Comparison of ENCODE assay signal across 8 mouse cellular contexts in genomic region chr1:161035786-161036404, GRCm38 (mm10). TPM values are rescaled to one million over a fixed set of nuclear protein-coding genes. Genes with fewer than 3 reads are reported as not detected.
DNase-seq lines count a peak whose midpoint lies in the region; ATAC-seq and TF ChIP-seq lines count a peak whose summit lies in the region.

No protein-coding gene starts in this region.

- H3K27me3 ChIP-seq in heart, embryonic 11.5 days (ENCODE audit: control insufficient read depth, insufficient read depth, low read length) = no peaks in the 10 kb centered on the region
- no peaks in the 10 kb centered on the region for H3K27me3 ChIP-seq in forebrain, embryonic 10.5 days (ENCODE audit: poor library complexity, severe bottlenecking)
- H3K27me3 ChIP-seq in kidney, postnatal 0 days (ENCODE audit: insufficient read depth, low read length) = no peaks in the 10 kb centered on the region
- no peaks in the 10 kb centered on the region for H3K27me3 ChIP-seq in midbrain, embryonic 11.5 days (ENCODE audit: control insufficient read depth, insufficient read depth, low read length)

- TF ChIP-seq CTCF in kidney, postnatal 0 days (IDR thresholded peaks at IDR 0.05; ENCODE audit: low read depth) = no peak

- H3K4me2 ChIP-seq in heart, embryonic 11.5 days = peak overlapping the region; percentile 92
- H3K4me2 ChIP-seq in kidney, postnatal 0 days (ENCODE audit: low read length) = peak overlapping the region; percentile 88
- peak overlapping the region; percentile 92 for H3K4me2 ChIP-seq in midbrain, embryonic 11.5 days

- H3K9me3 ChIP-seq in heart, embryonic 11.5 days (replicated peaks; ENCODE audit: control insufficient read depth, low read length) = no peaks in the 10 kb centered on the region
- H3K9me3 ChIP-seq in forebrain, embryonic 10.5 days = no peaks in the 10 kb centered on the region
- H3K9me3 ChIP-seq in kidney, postnatal 0 days (replicated peaks; ENCODE audit: low read length) = no peaks in the 10 kb centered on the region
- no peaks in the 10 kb centered on the region for H3K9me3 ChIP-seq in midbrain, embryonic 11.5 days (ENCODE audit: control insufficient read depth, low read length)

- H3K4me3 ChIP-seq in heart, embryonic 11.5 days (ENCODE audit: low read depth, low read length) = peak overlapping the region; percentile 73
- peak overlapping the region; percentile 85 for H3K4me3 ChIP-seq in forebrain, embryonic 10.5 days
- H3K4me3 ChIP-seq in kidney, postnatal 0 days (replicated peaks; ENCODE audit: low read depth, low read length) = peak overlapping the region; percentile 81
- peak overlapping the region; percentile 70 for H3K4me3 ChIP-seq in midbrain, embryonic 11.5 days (ENCODE audit: low read depth, low read length)

- 1% methylated on average over 6 of the region's 6 CpGs for WGBS in heart, embryonic 11.5 days (ENCODE audit: insufficient replicate concordance)
- under 1% methylated on average over 6 of the region's 6 CpGs for WGBS in forebrain, embryonic 10.5 days
- WGBS in kidney, postnatal 0 days = 1% methylated on average over 6 of the region's 6 CpGs
- 0% methylated on average over 6 of the region's 6 CpGs for WGBS in midbrain, embryonic 11.5 days

- DNase-seq in heart, adult 18-20 months = no peak
- DNase-seq in ZHBTc4 (ENCODE audit: low read depth, low spot score) = peak; percentile 61
- no peak for DNase-seq in forebrain, embryonic 10.5 days (ENCODE audit: extremely low spot score, low spot score)
- peak; percentile 34 for DNase-seq in kidney, postnatal 0 days (ENCODE audit: low spot score)
- DNase-seq in midbrain, embryonic 11.5 days (ENCODE audit: low spot score, missing footprints) = no peak
- no peak for DNase-seq in frontal cortex, postnatal 36 days (ENCODE audit: low spot score in 2 of 2)
- DNase-seq in spleen, postnatal 36 days (ENCODE audit: low spot score in 2 of 2) = no peak

- peaks cover 10% of the 10 kb centered on the region; the same call in 1 of the 2 replicates for H3K4me1 ChIP-seq in heart, embryonic 11.5 days (ENCODE audit: control insufficient read depth, insufficient read depth, low read length)
- H3K4me1 ChIP-seq in forebrain, embryonic 10.5 days = peaks cover 35% of the 10 kb centered on the region
- H3K4me1 ChIP-seq in kidney, postnatal 0 days (replicated peaks; ENCODE audit: insufficient read depth, low read length) = peaks cover 6% of the 10 kb centered on the region; the same call in 1 of the 2 replicates
- peaks cover 17% of the 10 kb centered on the region for H3K4me1 ChIP-seq in midbrain, embryonic 11.5 days (ENCODE audit: control insufficient read depth, insufficient read depth, low read length)

- ATAC-seq in heart, embryonic 11.5 days (replicated peaks; ENCODE audit: insufficient number of reproducible peaks, low FRiP score, low TSS enrichment) = no peak
- no peak for ATAC-seq in kidney, postnatal 0 days (replicated peaks; ENCODE audit: low FRiP score, low read depth)
- no peak for ATAC-seq in midbrain, embryonic 11.5 days (ENCODE audit: low FRiP score)

- H3K9ac ChIP-seq in heart, embryonic 11.5 days (ENCODE audit: low read depth, low read length) = peak overlapping the region; percentile 92
- peak overlapping the region; percentile 78 for H3K9ac ChIP-seq in kidney, postnatal 0 days (ENCODE audit: low read depth, low read length)
- H3K9ac ChIP-seq in midbrain, embryonic 11.5 days (ENCODE audit: low read length) = peak overlapping the region; percentile 87

- H3K27ac ChIP-seq in heart, embryonic 11.5 days (ENCODE audit: low read depth, low read length) = peak overlapping the region; percentile 62
- peak overlapping the region; percentile 97 for H3K27ac ChIP-seq in forebrain, embryonic 10.5 days
- peak overlapping the region; percentile 95 for H3K27ac ChIP-seq in kidney, postnatal 0 days
- H3K27ac ChIP-seq in midbrain, embryonic 11.5 days (ENCODE audit: low read depth, low read length) = peak overlapping the region; percentile 68

- peaks cover 31% of the 10 kb centered on the region for H3K36me3 ChIP-seq in heart, embryonic 11.5 days (ENCODE audit: control insufficient read depth, insufficient read depth, low read length)
- H3K36me3 ChIP-seq in forebrain, embryonic 10.5 days (replicated peaks) = peaks cover 73% of the 10 kb centered on the region
- H3K36me3 ChIP-seq in kidney, postnatal 0 days (ENCODE audit: insufficient read depth, low read length) = peaks cover 27% of the 10 kb centered on the region
- peaks cover 12% of the 10 kb centered on the region; the same call in 1 of the 2 replicates for H3K36me3 ChIP-seq in midbrain, embryonic 11.5 days (ENCODE audit: control insufficient read depth, insufficient read depth, low read length)

RNA-seq across cellular contexts. Expression of gene Zbtb37, which starts 1.2 kb away (rescaled TPM):
- polyA plus RNA-seq in heart, embryonic 11.5 days (2014; fragmentation: Nextera tagmentation; extraction: Ambion mirVana) = 8.0 and 11.2 TPM in 2 replicates
- 10 to 100 TPM; 14.2 to 15.7 TPM for total RNA-seq in heart, adult 18-20 months (2021)
- polyA plus RNA-seq in forebrain, embryonic 10.5 days (2016; fragmentation: Nextera tagmentation; extraction: Ambion mirVana) = 6.6 and 7.2 TPM in 2 replicates
- polyA plus RNA-seq in kidney, postnatal 0 days (2015; fragmentation: Nextera tagmentation; extraction: Ambion mirVana) = 5.1 and 7.4 TPM in 2 replicates
- 10.7 and 15.0 TPM in 2 replicates for polyA plus RNA-seq in midbrain, embryonic 11.5 days (2014; fragmentation: Nextera tagmentation; extraction: Ambion mirVana)

RNA-seq across cellular contexts. Expression of gene Dars2, which starts 34.6 kb away (rescaled TPM):
- 37.0 and 41.4 TPM in 2 replicates for polyA plus RNA-seq in heart, embryonic 11.5 days (2014; fragmentation: Nextera tagmentation; extraction: Ambion mirVana)
- 10 to 100 TPM; 25.3 to 28.4 TPM for total RNA-seq in heart, adult 18-20 months (2021)
- polyA plus RNA-seq in forebrain, embryonic 10.5 days (2016; fragmentation: Nextera tagmentation; extraction: Ambion mirVana) = 79.4 and 79.9 TPM in 2 replicates
- polyA plus RNA-seq in kidney, postnatal 0 days (2015; fragmentation: Nextera tagmentation; extraction: Ambion mirVana) = 23.5 and 25.8 TPM in 2 replicates
- 56.3 and 58.7 TPM in 2 replicates for polyA plus RNA-seq in midbrain, embryonic 11.5 days (2014; fragmentation: Nextera tagmentation; extraction: Ambion mirVana)

RNA-seq across cellular contexts. Expression of gene Cenpl, which starts 34.6 kb away (rescaled TPM):
- 22.3 and 24.8 TPM in 2 replicates for polyA plus RNA-seq in heart, embryonic 11.5 days (2014; fragmentation: Nextera tagmentation; extraction: Ambion mirVana)
- 1 to 10 TPM; 1.0 to 1.2 TPM for total RNA-seq in heart, adult 18-20 months (2021)
- polyA plus RNA-seq in forebrain, embryonic 10.5 days (2016; fragmentation: Nextera tagmentation; extraction: Ambion mirVana) = 45.1 TPM in 2 replicates
- polyA plus RNA-seq in kidney, postnatal 0 days (2015; fragmentation: Nextera tagmentation; extraction: Ambion mirVana) = 16.7 and 17.8 TPM in 2 replicates
- 41.6 and 45.8 TPM in 2 replicates for polyA plus RNA-seq in midbrain, embryonic 11.5 days (2014; fragmentation: Nextera tagmentation; extraction: Ambion mirVana)

RNA-seq across cellular contexts. Expression of gene Serpinc1, which starts 57.5 kb away (rescaled TPM):
- 1.2 and 2.4 TPM in 2 replicates for polyA plus RNA-seq in heart, embryonic 11.5 days (2014; fragmentation: Nextera tagmentation; extraction: Ambion mirVana)
- total RNA-seq in heart, adult 18-20 months (2021) = under 1 TPM; 0.07 to 0.36 TPM
- 2.2 and 2.4 TPM in 2 replicates for polyA plus RNA-seq in forebrain, embryonic 10.5 days (2016; fragmentation: Nextera tagmentation; extraction: Ambion mirVana)
- polyA plus RNA-seq in kidney, postnatal 0 days (2015; fragmentation: Nextera tagmentation; extraction: Ambion mirVana) = 1.8 TPM in 2 replicates
- 1.4 and 1.9 TPM in 2 replicates for polyA plus RNA-seq in midbrain, embryonic 11.5 days (2014; fragmentation: Nextera tagmentation; extraction: Ambion mirVana)

Comparison
In these comparisons a context has a peak if more than half of its experiments do, and no peak if none do; other contexts are left out.
1. DNase-seq: peak in ZHBTc4 (single experiment) and kidney, postnatal 0 days (single experiment); none in heart, adult 18-20 months (0 of 2), forebrain, embryonic 10.5 days (single experiment), midbrain, embryonic 11.5 days (single experiment), frontal cortex, postnatal 36 days (0 of 2) and spleen, postnatal 36 days (0 of 2).
2. Peak in every context shown above with its lines, with median percentiles within 50 percentile points of each other: H3K27ac ChIP-seq, H3K4me2 ChIP-seq, H3K4me3 ChIP-seq and H3K9ac ChIP-seq.